Mouse (Mus musculus) adrenal gland, postnatal 36 days (tissue): ENCODE data around the gene Aes. TPM values are rescaled to one million over a fixed set of nuclear protein-coding genes. Genes with fewer than 3 reads are reported as not detected.

Experiments used
- DNase-seq, 2 experiments: peaks; one replicate each; pipeline ENCODE4 v3.0.0; 2021; ENCODE audit warnings: mixed read lengths in 1 of 2
- long read RNA-seq, 2 experiments: library from polyadenylated mRNA; stranded (forward); transcript quantifications; one replicate each; pipeline ENCODE4 v2.0.0; 2021; ENCODE audit warnings: borderline sequencing depth in 2 of 2
- total RNA-seq, 2 experiments: library from RNA; stranded (reverse); gene quantifications; 2 replicates each; pipeline ENCODE4 v1.2.3; 2021

The Aes gene
- 1,000 to 10,000 TPM in 1 of 2 experiments, 100 to 1,000 TPM in 1; 897 to 1,114 TPM for total RNA-seq
- long read RNA-seq, experiment 1, transcript Aes-207 (6 exons, 1,410 nt): minor isoform, 11 of 1,117 reads
- long read RNA-seq, experiment 1, transcript Aes-201 (7 exons, 1,411 nt): major isoform, 841 of 1,117 reads
- long read RNA-seq, experiment 1, partial matches to known transcripts: 178 of 1,117 reads
- long read RNA-seq, experiment 1, other reads (novel, unspliced or antisense): 84 of 1,117 reads
- long read RNA-seq, experiment 2, transcript Aes-201 (7 exons, 1,411 nt): major isoform, 635 of 771 reads
- long read RNA-seq, experiment 2, transcript Aes-207 (6 exons, 1,410 nt): minor isoform, 10 of 771 reads
- long read RNA-seq, experiment 2, partial matches to known transcripts: 4 of 771 reads
- long read RNA-seq, experiment 2, other reads (novel, unspliced or antisense): 120 of 771 reads

DNA sequence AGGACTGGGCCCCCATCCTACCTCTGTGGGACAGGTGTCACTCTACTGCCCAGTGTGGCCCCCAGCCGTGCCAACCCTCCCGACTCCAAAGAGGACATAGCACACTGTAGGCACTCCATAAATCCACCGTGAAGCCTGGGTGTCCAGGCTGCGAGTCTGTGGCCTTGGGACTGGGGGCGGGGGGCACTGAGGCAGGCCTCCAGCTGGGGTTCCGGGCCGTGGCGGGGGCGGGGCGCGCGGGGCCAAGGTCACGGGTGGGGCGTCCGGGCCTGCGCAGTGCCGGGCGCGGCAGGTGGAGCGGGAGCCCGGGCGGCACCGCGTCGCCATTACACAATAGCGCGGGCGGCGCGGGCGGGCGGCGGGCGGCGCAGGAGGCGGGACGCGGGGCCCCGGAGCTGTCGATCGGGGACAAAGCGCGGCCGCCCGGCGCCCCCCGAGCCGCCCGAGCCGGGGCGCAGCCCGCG, at the start of gene Aes:
Aes (plus strand) TSS at position 326 of the 464 bp plus-strand sequence.
- peak; percentile 96 to 98 for DNase-seq

GRCm38 (mm10) chr10:81510246-81510810, 49.0 kb upstream of the Aes start:
- no peak for DNase-seq

GRCm38 (mm10) chr10:81513798-81514197, 45.5 kb upstream of the Aes start:
- no peak for DNase-seq

- no peak for DNase-seq
Measured at GRCm38 (mm10) chr10:81517227-81517626, 42.1 kb upstream of the Aes start.

DNA sequence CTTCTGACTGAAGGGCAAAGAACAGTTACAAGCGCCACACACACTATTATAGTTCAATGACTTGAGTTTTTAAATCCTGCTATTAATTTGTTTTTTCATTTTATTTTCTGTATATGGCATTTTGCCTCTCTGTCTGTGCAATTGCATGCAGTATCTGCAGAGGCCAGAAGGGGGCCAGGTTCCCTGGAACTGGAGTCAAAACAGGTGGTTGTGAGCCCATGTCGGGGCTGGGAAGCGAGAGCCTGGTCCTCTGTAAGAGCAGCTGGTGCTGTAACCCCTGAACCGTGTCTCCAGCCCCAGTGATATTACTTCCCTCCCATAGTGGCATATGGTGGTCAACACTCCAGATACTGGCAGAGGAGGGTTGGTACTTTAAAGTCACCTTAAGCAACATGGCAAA, 40.7 kb upstream of the Aes start:
- DNase-seq: peak; percentile 78 to 83

DNA sequence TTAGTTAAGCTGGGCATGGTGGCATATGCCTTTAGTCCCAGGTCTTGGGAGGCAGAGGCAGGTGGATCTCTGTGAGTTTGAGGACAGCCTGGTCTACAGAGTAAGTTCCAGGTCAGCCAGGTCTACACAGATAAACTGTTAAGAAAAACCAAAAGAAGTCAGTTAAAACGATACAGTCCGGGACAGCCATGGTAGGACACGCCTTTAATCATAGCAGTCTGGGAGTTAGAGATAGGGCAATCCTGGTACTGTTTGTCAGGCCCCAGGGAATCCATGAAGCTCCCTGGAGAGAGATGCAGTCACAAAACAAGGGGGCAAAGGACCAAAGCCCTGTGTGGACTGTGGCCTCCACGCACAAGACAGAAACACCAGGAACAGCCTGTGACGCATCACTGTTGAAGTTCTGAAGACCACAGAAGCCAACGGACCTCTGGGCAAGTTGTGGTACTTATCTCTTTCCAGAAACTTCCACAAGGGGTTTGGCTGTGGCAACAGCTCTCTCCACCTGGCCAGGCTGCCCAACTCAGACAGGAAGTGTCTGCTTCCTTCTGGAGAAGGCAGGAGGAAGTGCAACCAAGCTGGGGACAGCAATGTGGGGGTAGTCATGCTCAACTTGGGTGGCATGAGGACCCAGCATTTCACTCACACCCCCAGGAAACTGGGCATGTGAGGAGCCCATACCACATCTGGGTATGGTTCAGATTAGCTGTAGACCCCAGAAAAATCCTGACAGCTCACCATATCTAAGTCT, 39.9 kb upstream of the Aes start:
- no peak for DNase-seq

- DNase-seq: no peak
Measured at GRCm38 (mm10) chr10:81519978-81520365, 39.3 kb upstream of the Aes start.

DNA sequence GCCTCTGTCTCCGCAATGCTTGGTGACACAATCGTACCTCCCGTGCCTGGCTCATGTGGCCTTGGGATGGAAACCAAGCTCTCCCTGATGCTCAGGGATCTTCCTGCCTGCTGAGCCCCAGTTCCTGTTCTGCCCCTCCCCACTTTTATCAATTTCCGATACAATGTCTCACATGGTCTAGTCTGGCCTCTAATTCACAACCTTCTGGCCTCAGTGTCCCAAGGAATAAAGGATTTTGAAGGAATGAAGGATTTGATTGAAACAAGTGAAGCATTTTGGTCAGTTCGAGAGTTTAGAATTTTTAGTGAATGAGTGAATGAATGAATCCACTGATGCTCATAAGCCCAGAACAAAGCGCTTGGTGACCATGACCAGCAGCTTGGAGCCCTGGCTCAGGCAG, 36.1 kb upstream of the Aes start:
- no peak for DNase-seq

GRCm38 (mm10) chr10:81523570-81523969, 35.7 kb upstream of the Aes start:
- no peak for DNase-seq

GRCm38 (mm10) chr10:81524051-81524605, 35.2 kb upstream of the Aes start, which contains the start of gene Gna15:
TSS of gene Gna15 (minus strand) at chr10:81524225.
- DNase-seq: no peak

- no peak for DNase-seq
Measured at GRCm38 (mm10) chr10:81525017-81525694, 34.1 kb upstream of the Aes start.

GRCm38 (mm10) chr10:81526779-81527178, 32.5 kb upstream of the Aes start:
- peak; percentile 88 to 89 for DNase-seq

DNA sequence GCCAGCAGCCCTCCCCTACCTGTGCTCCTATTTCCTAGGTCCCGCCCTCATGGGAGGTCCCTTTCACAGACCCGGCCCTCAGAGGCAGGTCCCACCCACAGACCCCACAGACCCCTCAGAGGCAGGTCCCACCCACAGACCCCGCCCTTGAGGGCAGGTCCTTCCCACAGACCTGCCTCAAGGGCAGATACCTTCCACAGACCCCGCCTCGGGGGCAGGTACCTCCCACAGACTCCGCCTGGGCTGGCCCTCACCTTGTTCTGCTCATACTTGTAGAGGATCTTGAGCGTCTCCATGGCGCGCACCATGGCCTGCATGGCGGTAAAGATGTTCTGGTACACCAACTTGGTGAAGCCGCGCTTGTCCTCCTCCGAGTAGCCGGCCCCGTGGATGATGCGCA, 24.5 kb upstream of the Aes start:
- no peak for DNase-seq

- no peak for DNase-seq
Measured at GRCm38 (mm10) chr10:81536734-81537133, 22.6 kb upstream of the Aes start.

DNA sequence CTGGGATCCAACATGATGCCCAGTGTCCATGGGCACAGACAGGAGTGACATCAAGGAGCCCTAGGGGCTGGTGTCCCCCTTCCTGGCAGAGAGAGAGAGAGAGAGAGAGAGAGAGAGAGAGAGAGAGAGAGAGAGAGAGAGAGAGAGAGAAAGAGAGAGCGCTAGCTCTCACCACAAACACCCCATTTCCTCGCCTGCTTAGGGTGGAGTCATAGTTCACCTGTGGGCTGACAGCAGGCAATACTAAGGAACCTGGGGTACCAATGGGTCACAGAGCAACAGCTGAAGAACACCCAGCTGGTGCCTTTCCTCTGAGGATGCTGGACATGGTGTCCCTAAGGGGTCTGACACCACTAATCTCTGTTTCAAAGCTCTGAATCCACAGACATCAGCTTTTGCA, 21.9 kb upstream of the Aes start:
- DNase-seq: no peak

GRCm38 (mm10) chr10:81538321-81539048, 20.8 kb upstream of the Aes start:
- no peak for DNase-seq

- no peak for DNase-seq
Measured at GRCm38 (mm10) chr10:81541363-81541762, 17.9 kb upstream of the Aes start.

DNA sequence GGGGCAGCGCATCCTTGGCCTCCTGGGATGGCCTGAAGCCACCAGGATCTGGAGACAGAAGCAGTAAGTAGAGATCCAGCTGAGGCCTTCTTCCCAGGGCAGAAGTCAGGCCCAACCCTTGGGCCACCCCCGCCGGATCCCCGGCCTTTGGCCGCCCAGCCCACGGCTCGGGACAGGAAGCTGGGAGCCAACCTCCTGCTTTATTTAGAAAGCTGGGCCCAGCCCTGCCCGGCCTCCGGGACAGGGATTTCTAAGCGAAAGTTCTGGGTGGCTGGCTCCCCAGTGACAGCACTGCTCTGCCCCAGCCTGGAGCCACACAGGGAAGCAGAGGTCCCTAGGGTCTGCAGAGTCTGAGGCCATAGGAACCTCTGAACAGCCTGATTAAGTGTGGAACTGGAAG, 17.5 kb upstream of the Aes start:
- peak; percentile 63 to 73 for DNase-seq

DNA sequence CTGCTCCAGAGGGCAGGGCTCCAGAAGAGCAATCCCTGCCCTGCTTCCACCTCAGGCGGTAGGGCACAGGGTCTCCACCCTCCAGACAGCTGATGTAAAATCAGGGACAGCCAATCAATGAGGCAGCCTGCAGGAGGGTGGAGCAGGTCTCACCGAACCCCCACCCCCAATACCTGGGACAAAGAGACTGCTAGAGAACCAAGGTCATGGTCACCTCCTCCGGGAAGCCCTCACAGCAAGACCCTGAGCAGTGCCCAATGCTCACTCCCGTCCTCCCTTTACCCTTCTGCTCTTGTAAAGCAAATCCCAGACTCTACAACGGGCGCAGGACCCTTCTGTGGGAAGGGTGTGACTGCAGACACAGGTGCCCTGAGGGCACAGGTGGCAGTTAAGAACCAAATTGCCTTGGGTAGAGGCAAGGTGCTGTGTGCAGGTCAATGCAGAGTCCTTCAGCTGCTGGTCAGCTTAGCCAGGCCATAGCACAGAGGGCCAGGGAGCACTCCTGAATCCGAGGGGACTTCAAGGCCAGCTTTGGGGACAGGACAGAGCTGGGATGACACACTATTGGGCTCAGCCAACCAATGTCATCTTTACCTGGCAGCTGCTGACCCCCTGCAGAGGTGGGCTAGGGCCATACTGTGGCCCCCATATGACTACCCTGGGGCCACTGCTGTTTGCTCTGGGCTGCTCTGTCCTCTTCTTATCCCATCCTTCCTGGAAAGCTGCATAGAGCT, 16.4 kb upstream of the Aes start:
- no peak for DNase-seq

DNA sequence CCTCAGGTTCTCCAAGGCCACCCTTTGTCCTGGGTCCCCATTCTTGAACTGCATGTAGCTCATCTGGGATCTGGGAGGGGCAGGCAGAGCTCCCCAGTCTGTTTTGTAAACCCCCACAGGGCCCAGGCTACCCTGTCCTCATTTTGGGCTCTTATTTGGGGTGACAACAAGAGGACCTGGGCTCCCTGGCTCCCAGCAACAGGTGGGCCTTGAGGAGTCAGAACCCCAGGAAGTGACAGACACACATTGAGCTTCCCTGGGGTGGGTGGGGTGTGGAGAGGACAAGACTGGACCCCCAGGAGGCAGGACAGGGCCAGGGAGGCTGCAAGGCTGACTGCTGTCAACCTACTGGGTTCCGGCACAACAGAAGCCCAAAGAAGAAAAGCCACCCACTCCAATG, 15.7 kb upstream of the Aes start:
- no peak for DNase-seq
